Mouse (Mus musculus) central nervous system, embryonic 14 days (tissue): Measurements from ENCODE around the gene Trim62. TPM values are rescaled to one million over a fixed set of nuclear protein-coding genes. Genes with fewer than 3 reads are reported as not detected.

Experiments used
- polyA plus RNA-seq: library from polyadenylated mRNA; depleted of rRNA; stranded (reverse); fragments of >200 nt; gene quantifications from 2 replicates; pipeline ENCODE4 v1.2.3, GENCODE M21; 2012; rRNA removed

Trim62 gene
- polyA plus RNA-seq: 16.4 and 20.5 TPM in 2 replicates

DNA sequence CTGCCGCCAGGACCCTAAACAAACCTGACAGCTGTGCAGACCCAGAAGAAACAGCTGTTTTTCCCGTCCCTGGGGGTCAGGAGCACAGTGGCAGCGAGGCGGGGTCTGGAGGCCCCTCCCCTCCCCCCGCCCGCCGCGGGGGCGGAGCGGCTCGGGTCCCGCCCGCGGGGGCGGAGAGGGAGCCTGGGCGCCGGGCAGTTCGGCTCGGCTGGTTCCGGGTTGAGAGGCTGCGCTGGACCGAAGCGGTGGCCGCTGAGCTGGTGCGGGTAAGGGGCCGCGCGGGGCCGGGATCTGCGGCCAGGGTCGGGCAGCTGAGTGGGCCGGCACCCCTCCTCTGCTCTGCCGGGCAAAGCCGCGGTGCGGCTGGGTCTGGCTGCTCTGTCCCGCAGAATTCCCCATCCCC lies at the start of gene Trim62:
Trim62 (plus strand) TSS at position 202 of the 403 bp plus-strand sequence.

Other genes starting within 250 kb of the Trim62 start
- 161 and 184 TPM in 2 replicates for gene Phc2, start 228.9 kb upstream of the Trim62 start, polyA plus RNA-seq
- 2.8 and 4.2 TPM in 2 replicates for gene A3galt2, start 128.2 kb upstream of the Trim62 start, polyA plus RNA-seq
- 63.6 and 69.8 TPM in 2 replicates for gene Zfp362, start 77.5 kb upstream of the Trim62 start, polyA plus RNA-seq
- 16.1 and 19.6 TPM in 2 replicates for gene Azin2, start 78.9 kb downstream of the Trim62 start, polyA plus RNA-seq
- gene Ak2, start 108.4 kb downstream of the Trim62 start, polyA plus RNA-seq: 80.8 and 85.4 TPM in 2 replicates
- gene Rnf19b, start 174.7 kb downstream of the Trim62 start, polyA plus RNA-seq: 73.7 and 75.8 TPM in 2 replicates
- gene Tmem54, start 222.0 kb downstream of the Trim62 start, polyA plus RNA-seq: 0.10 and 1.6 TPM in 2 replicates
- gene Hpca, start 238.5 kb downstream of the Trim62 start, polyA plus RNA-seq: 40.4 and 49.1 TPM in 2 replicates